Mouse (Mus musculus) limb, embryonic 14.5 days (tissue): ENCODE data around the gene Golgb1. TPM values are rescaled to one million over a fixed set of nuclear protein-coding genes. Genes with fewer than 3 reads are reported as not detected.

Experiments used
- ATAC-seq: fragments of 200-750 bp; cut with Nextera tagmentation; 2 replicates; pipeline ENCODE4 v1.8.0; 2017; ENCODE audit warnings: low read depth, moderate number of reproducible peaks, moderate TSS enrichment; ENCODE audit not compliant: low FRiP score
- DNase-seq: peaks from one replicate; pipeline ENCODE4 v3.0.0-alpha.2; 2015; ENCODE audit warnings: low spot score
- H3K27ac ChIP-seq: fragments of 300-500 bp; sonication (generic); replicated peaks from 2 replicates; pipeline ENCODE4 v1.5.1; 2014; ENCODE audit warnings: low read depth, mild to moderate bottlenecking, low read length, moderate library complexity, mixed read lengths
- H3K27me3 ChIP-seq: fragments of 300-500 bp; sonication (generic); 2 replicates; pipeline ENCODE4 v1.6.1; 2014; ENCODE audit warnings: low read length, mixed read lengths; ENCODE audit not compliant: control insufficient read depth, insufficient read depth
- H3K36me3 ChIP-seq: fragments of 300-500 bp; sonication (generic); 2 replicates; pipeline ENCODE4 v1.6.1; 2014; ENCODE audit warnings: mild to moderate bottlenecking, low read length, moderate library complexity, mixed read lengths; ENCODE audit not compliant: control insufficient read depth, insufficient read depth
- H3K4me1 ChIP-seq: fragments of 300-500 bp; sonication (generic); 2 replicates; pipeline ENCODE4 v1.6.1; 2014; ENCODE audit warnings: antibody characterized with exemption, low read length, mixed read lengths; ENCODE audit not compliant: control insufficient read depth, insufficient read depth
- H3K4me2 ChIP-seq: fragments of 300-500 bp; sonication (generic); replicated peaks from 2 replicates; pipeline ENCODE4 v1.6.1; 2014; ENCODE audit warnings: low read depth, mild to moderate bottlenecking, low read length, moderate library complexity; ENCODE audit not compliant: severe bottlenecking
- H3K4me3 ChIP-seq: fragments of 300-500 bp; sonication (generic); replicated peaks from 2 replicates; pipeline ENCODE4 v1.5.1; 2014; ENCODE audit warnings: low read length
- H3K9ac ChIP-seq: fragments of 300-500 bp; sonication (generic); 2 replicates; pipeline ENCODE4 v1.6.1; 2014; ENCODE audit warnings: mild to moderate bottlenecking, low read depth, low read length, moderate library complexity; ENCODE audit not compliant: severe bottlenecking
- H3K9me3 ChIP-seq: fragments of 300-500 bp; sonication (generic); 2 replicates; pipeline ENCODE4 v1.6.1; 2016; ENCODE audit warnings: low read length; ENCODE audit not compliant: control insufficient read depth
- POLR2A ChIP-seq: fragments of 200-500 bp; IDR thresholded peaks from 2 replicates; pipeline ENCODE4 v1.8.0; 2012; ENCODE audit warnings: inconsistent platforms, mild to moderate bottlenecking, moderate library complexity, borderline replicate concordance; ENCODE audit not compliant: insufficient read depth, insufficient read length; ENCODE audit errors: extremely low read depth
- WGBS: fragments of 180-500 bp; shearing (Covaris S2); extraction: QIAGEN DNeasy Blood & Tissue Kit; methylation state at CpG from one replicate; pipeline ENCODE4 v1.1.7; 2014; 5-methylcytosine and 5-hydroxymethylcytosine counted together
- polyA plus RNA-seq, 2 experiments: library from polyadenylated mRNA; depleted of rRNA in 1 of 2; stranded (reverse) in 1 of 2; unstranded in 1 of 2; fragments of >200 nt; fragmentation: Nextera tagmentation in 1 of 2; extraction: Ambion mirVana in 1 of 2; gene quantifications; 2 replicates each; pipeline versions ENCODE4 v1.2.1 to v1.2.3; 2012 to 2014

The Golgb1 gene
- polyA plus RNA-seq, 2 experiments, result 52.4 to 123 TPM

GRCm38 (mm10) chr16:36955106-36955505 lies 80.2 kb downstream of the Golgb1 start:
- no peak for TF ChIP-seq POLR2A
- Histone ChIP-seq H3K4me3 (no peak overlapping the region), H3K27ac (no peak overlapping the region), H3K4me2 (no peak overlapping the region), H3K4me1 (0 out of 2 replicates have a peak, but pooled peaks cover under 1% of the 10 kb centered on the region), H3K27me3 (no peaks in the 10 kb centered on the region), H3K9me3 (no peaks in the 10 kb centered on the region), H3K9ac (no peak overlapping the region), H3K36me3 (no peaks in the 10 kb centered on the region)
- DNase-seq (no peak), ATAC-seq (no peak)
- WGBS, result 75% methylated on average over 11 of the region's 11 CpGs

- Histone ChIP-seq H3K27ac (no peak overlapping the region), H3K4me3 (no peak overlapping the region), H3K9me3 (no peaks in the 10 kb centered on the region), H3K9ac (no peak overlapping the region), H3K4me1 (no peaks in the 10 kb centered on the region), H3K27me3 (no peaks in the 10 kb centered on the region), H3K36me3 (no peaks in the 10 kb centered on the region), H3K4me2 (no peak overlapping the region)
- ATAC-seq (no peak), DNase-seq (no peak)
- TF ChIP-seq POLR2A, result no peak
- 77% methylated on average over 4 of the region's 4 CpGs for WGBS
Observed at GRCm38 (mm10) chr16:36963415-36963814, 88.5 kb downstream of the Golgb1 start.

- Histone ChIP-seq H3K9me3 (no peaks in the 10 kb centered on the region), H3K4me1 (no peaks in the 10 kb centered on the region), H3K4me2 (no peak overlapping the region), H3K9ac (no peak overlapping the region), H3K4me3 (no peak overlapping the region), H3K27ac (no peak overlapping the region), H3K36me3 (no peaks in the 10 kb centered on the region), H3K27me3 (no peaks in the 10 kb centered on the region)
- WGBS, result 88% methylated on average over 2 of the region's 2 CpGs
- ATAC-seq (no peak), DNase-seq (no peak)
- TF ChIP-seq POLR2A, result no peak
Observed at GRCm38 (mm10) chr16:36979127-36979526, 104.2 kb downstream of the Golgb1 start.

Other genes starting within 250 kb of the Golgb1 start
- 1.2 and 1.7 TPM in 2 replicates for gene Cd86, start 209.1 kb upstream of the Golgb1 start, polyA plus RNA-seq (2012; rRNA removed)
- gene Cd86, start 209.1 kb upstream of the Golgb1 start, polyA plus RNA-seq (2014; fragmentation: Nextera tagmentation; extraction: Ambion mirVana), result 2.2 and 2.4 TPM in 2 replicates
- 0.92 and 0.97 TPM in 2 replicates for gene Ildr1, start 181.2 kb upstream of the Golgb1 start, polyA plus RNA-seq (2012; rRNA removed)
- 1.3 and 1.6 TPM in 2 replicates for gene Ildr1, start 181.2 kb upstream of the Golgb1 start, polyA plus RNA-seq (2014; fragmentation: Nextera tagmentation; extraction: Ambion mirVana)
- gene Slc15a2, start 90.2 kb upstream of the Golgb1 start, polyA plus RNA-seq (2012; rRNA removed), result 4.2 and 15.3 TPM in 2 replicates
- gene Slc15a2, start 90.2 kb upstream of the Golgb1 start, polyA plus RNA-seq (2014; fragmentation: Nextera tagmentation; extraction: Ambion mirVana), result 2.9 and 6.9 TPM in 2 replicates
- gene Iqcb1, start 46.8 kb upstream of the Golgb1 start, polyA plus RNA-seq (2012; rRNA removed), result 17.5 and 26.7 TPM in 2 replicates
- 39.9 and 43.8 TPM in 2 replicates for gene Iqcb1, start 46.8 kb upstream of the Golgb1 start, polyA plus RNA-seq (2014; fragmentation: Nextera tagmentation; extraction: Ambion mirVana)
- gene Eaf2, start 137 bp upstream of the Golgb1 start, polyA plus RNA-seq (2012; rRNA removed), result 1.4 and 2.4 TPM in 2 replicates
- gene Eaf2, start 137 bp upstream of the Golgb1 start, polyA plus RNA-seq (2014; fragmentation: Nextera tagmentation; extraction: Ambion mirVana), result 4.8 and 6.8 TPM in 2 replicates
- 5.3 and 7.7 TPM in 2 replicates for gene Hcls1, start 59.8 kb downstream of the Golgb1 start, polyA plus RNA-seq (2012; rRNA removed)
- gene Hcls1, start 59.8 kb downstream of the Golgb1 start, polyA plus RNA-seq (2014; fragmentation: Nextera tagmentation; extraction: Ambion mirVana), result 2.3 and 3.3 TPM in 2 replicates
- gene Fbxo40, start 115.3 kb downstream of the Golgb1 start, polyA plus RNA-seq (2012; rRNA removed), result 0.26 and 0.32 TPM in 2 replicates
- gene Fbxo40, start 115.3 kb downstream of the Golgb1 start, polyA plus RNA-seq (2014; fragmentation: Nextera tagmentation; extraction: Ambion mirVana), result 0.43 and 0.44 TPM in 2 replicates
- 5.5 and 6.5 TPM in 2 replicates for gene Polq, start 136.6 kb downstream of the Golgb1 start, polyA plus RNA-seq (2012; rRNA removed)
- 5.5 and 6.1 TPM in 2 replicates for gene Polq, start 136.6 kb downstream of the Golgb1 start, polyA plus RNA-seq (2014; fragmentation: Nextera tagmentation; extraction: Ambion mirVana)